Mouse (Mus musculus) brain, embryonic 14.5 days (tissue): Measurements from ENCODE around the gene Hip1r.

ENCODE experiments used
- CTCF ChIP-seq: fragments of 200-500 bp; IDR thresholded peaks from 2 replicates; pipeline ENCODE4 v1.5.1; 2012; ENCODE audit warnings: inconsistent platforms, mild to moderate bottlenecking, moderate library complexity, borderline replicate concordance; ENCODE audit not compliant: insufficient read depth, insufficient read length; ENCODE audit errors: extremely low read depth
- POLR2A ChIP-seq: fragments of 200-500 bp; IDR thresholded peaks from 2 replicates; pipeline ENCODE4 v1.6.1; 2012; ENCODE audit warnings: mild to moderate bottlenecking, inconsistent platforms, borderline replicate concordance; ENCODE audit not compliant: poor library complexity, insufficient read depth, insufficient read length, severe bottlenecking; ENCODE audit errors: extremely low read depth

DNA sequence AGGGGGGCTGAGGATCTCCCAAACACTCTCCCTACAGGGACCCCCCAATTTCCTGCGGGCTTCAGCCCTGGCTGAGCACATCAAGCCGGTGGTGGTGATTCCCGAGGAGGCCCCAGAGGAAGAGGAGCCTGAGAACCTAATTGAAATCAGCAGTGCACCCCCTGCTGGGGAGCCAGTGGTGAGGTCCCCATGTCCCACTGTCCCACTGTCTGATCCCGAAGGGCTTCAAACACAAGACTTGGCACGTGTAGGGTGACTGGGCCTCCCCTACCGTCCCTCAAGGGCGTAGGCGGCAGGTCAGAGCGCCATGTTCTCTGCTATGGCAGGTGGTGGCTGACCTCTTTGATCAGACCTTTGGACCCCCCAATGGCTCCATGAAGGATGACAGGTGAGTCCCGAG, 22.8 kb downstream of the Hip1r start:
- TF ChIP-seq POLR2A (no peak), CTCF (no peak)
